Mouse (Mus musculus) ES-Bruce4 (cell line): ENCODE measurements around the gene Mien1. TPM values are rescaled to one million over a fixed set of nuclear protein-coding genes. Genes with fewer than 3 reads are reported as not detected.

ENCODE experiments used
- H3K27ac ChIP-seq: 2 replicates; pipeline ENCODE4 v1.5.1; 2012; ENCODE audit warnings: low read length, inconsistent platforms; ENCODE audit not compliant: insufficient read depth
- H3K27me3 ChIP-seq: 2 replicates; pipeline ENCODE4 v1.6.1; 2012; ENCODE audit warnings: mild to moderate bottlenecking, low read length, inconsistent platforms; ENCODE audit not compliant: control insufficient read depth, poor library complexity, insufficient read depth, severe bottlenecking
- H3K36me3 ChIP-seq: 2 replicates; pipeline ENCODE4 v1.6.1; 2012; ENCODE audit warnings: inconsistent platforms, mild to moderate bottlenecking, low read length, moderate library complexity; ENCODE audit not compliant: control insufficient read depth, poor library complexity, insufficient read depth, severe bottlenecking
- H3K4me1 ChIP-seq: one replicate; pipeline ENCODE4 v1.8.1; 2011; ENCODE audit warnings: low read length; ENCODE audit not compliant: control insufficient read depth, insufficient read depth
- H3K4me3 ChIP-seq: 2 replicates; pipeline ENCODE4 v1.5.1; 2011; ENCODE audit warnings: low read depth, mild to moderate bottlenecking, low read length
- H3K9ac ChIP-seq: 2 replicates; pipeline ENCODE4 v1.6.1; 2012; ENCODE audit warnings: low read depth, mild to moderate bottlenecking, inconsistent platforms; ENCODE audit not compliant: poor library complexity, severe bottlenecking
- H3K9me3 ChIP-seq: replicated peaks from 2 replicates; pipeline ENCODE4 v1.6.1; 2012; ENCODE audit warnings: mild to moderate bottlenecking, low read length, inconsistent platforms; ENCODE audit not compliant: control insufficient read depth, poor library complexity, insufficient read depth, severe bottlenecking
- CTCF ChIP-seq: IDR thresholded peaks from one replicate; pipeline ENCODE4 v1.8.1; 2011; ENCODE audit warnings: low read depth, low read length
- EP300 ChIP-seq: IDR thresholded peaks from 2 replicates; pipeline ENCODE4 v1.6.1; 2011; ENCODE audit warnings: low read depth, low read length; ENCODE audit not compliant: insufficient read depth
- POLR2A ChIP-seq: IDR thresholded peaks from one replicate; pipeline ENCODE4 v1.8.1; 2011; ENCODE audit warnings: low read length; ENCODE audit not compliant: insufficient read depth
- polyA plus RNA-seq: library from polyadenylated mRNA; stranded (reverse); fragments of >200 nt; gene quantifications from 2 replicates; pipeline ENCODE4 v1.2.4, GENCODE M21; 2011; ENCODE audit warnings: low read depth; ENCODE audit not compliant: missing spikeins, insufficient read depth, insufficient read length

Mien1 gene
- polyA plus RNA-seq = 65.1 and 67.2 TPM in 2 replicates

- Histone ChIP-seq H3K9me3 (no peaks in the 10 kb centered on the region), H3K4me3 (peak within 1 kb of the TSS; percentile 88), H3K4me1 (no peaks in the 10 kb centered on the region), H3K9ac (peak within 1 kb of the TSS; percentile 71), H3K27ac (peak within 1 kb of the TSS; percentile 9; the same call in 1 of the 2 replicates), H3K27me3 (no peaks in the 10 kb centered on the region), H3K36me3 (no peaks in the 10 kb centered on the region)
- TF ChIP-seq EP300 (0 out of 2 replicates have a peak, but pooled peaks have one; percentile 59), POLR2A (peak; percentile 27), CTCF (peak; percentile 96)
Observed at GRCm38 (mm10) chr11:98438331-98439158, at the start of gene Mien1. Mien1 (minus strand) TSS chr11:98438991.

- TF ChIP-seq POLR2A = no peak
- no peak for TF ChIP-seq EP300
- H3K9me3 ChIP-seq = no peaks in the 10 kb centered on the region
Observed at GRCm38 (mm10) chr11:98487526-98488040, 48.8 kb upstream of the Mien1 start.

GRCm38 (mm10) chr11:98485749-98486148 lies 47.0 kb upstream of the Mien1 start:
- no peak for TF ChIP-seq POLR2A
- TF ChIP-seq CTCF = no peak
- no peak for TF ChIP-seq EP300
- H3K9ac ChIP-seq = no peak overlapping the region
- no peaks in the 10 kb centered on the region for H3K27me3 ChIP-seq
- no peaks in the 10 kb centered on the region for H3K4me1 ChIP-seq
- H3K4me3 ChIP-seq = no peak overlapping the region
- no peaks in the 10 kb centered on the region for H3K36me3 ChIP-seq
- H3K27ac ChIP-seq = no peak overlapping the region
- no peaks in the 10 kb centered on the region for H3K9me3 ChIP-seq

More at GRCm38 (mm10) chr11:98487526-98488040, 48.8 kb upstream of the Mien1 start:
- no peaks in the 10 kb centered on the region for H3K36me3 ChIP-seq
- no peaks in the 10 kb centered on the region for H3K27me3 ChIP-seq
- no peaks in the 10 kb centered on the region for H3K4me1 ChIP-seq
- no peak overlapping the region for H3K27ac ChIP-seq
- H3K9ac ChIP-seq = no peak overlapping the region
- H3K4me3 ChIP-seq = no peak overlapping the region

- no peaks in the 10 kb centered on the region for H3K9me3 ChIP-seq
- TF ChIP-seq EP300 (no peak), CTCF (no peak), POLR2A (no peak)
Observed at GRCm38 (mm10) chr11:98482067-98482466, 43.3 kb upstream of the Mien1 start.

GRCm38 (mm10) chr11:98481231-98481630 lies 42.4 kb upstream of the Mien1 start:
- Histone ChIP-seq H3K4me1 (no peaks in the 10 kb centered on the region), H3K27ac (no peak overlapping the region), H3K9ac (no peak overlapping the region), H3K9me3 (no peaks in the 10 kb centered on the region), H3K4me3 (no peak overlapping the region), H3K27me3 (no peaks in the 10 kb centered on the region; the same call in 1 of the 2 replicates), H3K36me3 (no peaks in the 10 kb centered on the region)
- TF ChIP-seq EP300 (no peak), POLR2A (no peak), CTCF (no peak)

More at GRCm38 (mm10) chr11:98482067-98482466, 43.3 kb upstream of the Mien1 start:
- H3K4me3 ChIP-seq = no peak overlapping the region
- H3K27ac ChIP-seq = no peak overlapping the region
- H3K4me1 ChIP-seq = no peaks in the 10 kb centered on the region
- H3K9ac ChIP-seq = no peak overlapping the region
- no peaks in the 10 kb centered on the region for H3K27me3 ChIP-seq
- H3K36me3 ChIP-seq = no peaks in the 10 kb centered on the region

- Histone ChIP-seq H3K9ac (no peak overlapping the region), H3K36me3 (no peaks in the 10 kb centered on the region), H3K4me3 (no peak overlapping the region), H3K4me1 (no peaks in the 10 kb centered on the region), H3K27ac (no peak overlapping the region), H3K9me3 (no peaks in the 10 kb centered on the region), H3K27me3 (no peaks in the 10 kb centered on the region; the same call in 1 of the 2 replicates)
- TF ChIP-seq POLR2A (no peak), CTCF (no peak)
Observed at GRCm38 (mm10) chr11:98479940-98480497, 41.2 kb upstream of the Mien1 start.
